Mouse (Mus musculus) midbrain, embryonic 13.5 days (tissue): ENCODE measurements around the gene Pus3. TPM values are rescaled to one million over a fixed set of nuclear protein-coding genes. Genes with fewer than 3 reads are reported as not detected.

Experiments
- ATAC-seq: fragments of 200-750 bp; cut with Nextera tagmentation; 2 replicates; pipeline ENCODE4 v1.8.0; 2017; ENCODE audit warnings: mild to moderate bottlenecking, moderate TSS enrichment, moderate library complexity
- H3K27ac ChIP-seq: fragments of 300-500 bp; sonication (generic); 2 replicates; pipeline ENCODE4 v1.5.1; 2015; ENCODE audit warnings: inconsistent platforms, mild to moderate bottlenecking, moderate library complexity
- H3K27me3 ChIP-seq: fragments of 300-500 bp; sonication (generic); 2 replicates; pipeline ENCODE4 v1.6.1; 2015; ENCODE audit warnings: mild to moderate bottlenecking, inconsistent platforms
- H3K36me3 ChIP-seq: fragments of 300-500 bp; sonication (generic); 2 replicates; pipeline ENCODE4 v1.6.1; 2015; ENCODE audit warnings: mild to moderate bottlenecking, inconsistent platforms
- H3K4me1 ChIP-seq: fragments of 300-500 bp; sonication (generic); replicated peaks from 2 replicates; pipeline ENCODE4 v1.6.1; 2015; ENCODE audit warnings: inconsistent platforms
- H3K4me2 ChIP-seq: fragments of 300-500 bp; sonication (generic); replicated peaks from 2 replicates; pipeline ENCODE4 v1.6.1; 2015; ENCODE audit warnings: moderate library complexity, mild to moderate bottlenecking, inconsistent platforms
- H3K4me3 ChIP-seq: fragments of 300-500 bp; sonication (generic); replicated peaks from 2 replicates; pipeline ENCODE4 v1.5.1; 2015; ENCODE audit warnings: mild to moderate bottlenecking, inconsistent platforms
- H3K9ac ChIP-seq: fragments of 300-500 bp; sonication (generic); replicated peaks from 2 replicates; pipeline ENCODE4 v1.6.1; 2015; ENCODE audit warnings: mild to moderate bottlenecking, inconsistent platforms
- H3K9me3 ChIP-seq: fragments of 300-500 bp; sonication (generic); 2 replicates; pipeline ENCODE4 v1.6.1; 2016; ENCODE audit warnings: mild to moderate bottlenecking, inconsistent platforms
- WGBS: fragments of 180-500 bp; shearing (Covaris S2); methylation state at CpG from one replicate; pipeline ENCODE4 v1.1.7; 2015; 5-methylcytosine and 5-hydroxymethylcytosine counted together
- polyA plus RNA-seq: library from polyadenylated mRNA; unstranded; fragments of >200 nt; fragmentation: Nextera tagmentation; extraction: Ambion mirVana; gene quantifications from 2 replicates; pipeline ENCODE4 v1.2.1, GENCODE M21; 2015

Pus3 gene
- polyA plus RNA-seq, 1 experiment from 2014 or later: 19.5 TPM

- Histone ChIP-seq H3K9me3 (no peaks in the 10 kb centered on the region), H3K4me1 (no peaks in the 10 kb centered on the region), H3K4me2 (no peak overlapping the region), H3K4me3 (no peak overlapping the region), H3K27me3 (no peaks in the 10 kb centered on the region), H3K9ac (no peak overlapping the region), H3K36me3 (no peaks in the 10 kb centered on the region), H3K27ac (no peak overlapping the region)
- 40% methylated on average over 1 of the region's 1 CpGs for WGBS
- no peak for ATAC-seq
These were observed 28.6 kb upstream of the Pus3 start for GRCm38 (mm10) chr9:35529796-35530195.

- H3K4me2 ChIP-seq: no peak overlapping the region
- no peak for ATAC-seq
- no peaks in the 10 kb centered on the region for H3K36me3 ChIP-seq
- WGBS: 79% methylated on average over 9 of the region's 9 CpGs
- no peaks in the 10 kb centered on the region for H3K27me3 ChIP-seq
- no peaks in the 10 kb centered on the region for H3K4me1 ChIP-seq
- no peak overlapping the region for H3K27ac ChIP-seq
- H3K9me3 ChIP-seq: no peaks in the 10 kb centered on the region
- no peak overlapping the region for H3K4me3 ChIP-seq
- H3K9ac ChIP-seq: no peak overlapping the region
These were observed 25.1 kb upstream of the Pus3 start for GRCm38 (mm10) chr9:35533266-35533665.

GRCm38 (mm10) chr9:35535110-35535509 is 23.3 kb upstream of the Pus3 start:
- 2% methylated on average over 2 of the region's 2 CpGs for WGBS
- Histone ChIP-seq H3K27me3 (no peaks in the 10 kb centered on the region), H3K9me3 (no peaks in the 10 kb centered on the region), H3K4me3 (no peak overlapping the region), H3K9ac (no peak overlapping the region), H3K4me2 (no peak overlapping the region), H3K27ac (no peak overlapping the region), H3K36me3 (0 out of 2 replicates have a peak, but pooled peaks cover 3% of the 10 kb centered on the region), H3K4me1 (no peaks in the 10 kb centered on the region)
- ATAC-seq: peak; percentile 94

GRCm38 (mm10) chr9:35535876-35536275 is 22.5 kb upstream of the Pus3 start:
- 78% methylated on average over 4 of the region's 4 CpGs for WGBS
- ATAC-seq: no peak
- H3K27me3 ChIP-seq: no peaks in the 10 kb centered on the region
- H3K4me1 ChIP-seq: no peaks in the 10 kb centered on the region
- H3K4me2 ChIP-seq: no peak overlapping the region
- no peaks in the 10 kb centered on the region for H3K9me3 ChIP-seq
- 0 out of 2 replicates have a peak, but pooled peaks cover 3% of the 10 kb centered on the region for H3K36me3 ChIP-seq
- H3K4me3 ChIP-seq: no peak overlapping the region
- no peak overlapping the region for H3K27ac ChIP-seq
- no peak overlapping the region for H3K9ac ChIP-seq

GRCm38 (mm10) chr9:35539001-35539750 is 19.2 kb upstream of the Pus3 start:
- no peaks in the 10 kb centered on the region for H3K9me3 ChIP-seq
- WGBS: 77% methylated on average over 13 of the region's 13 CpGs
- 0 out of 2 replicates have a peak overlapping the region, but pooled peaks have one; percentile 25 for H3K9ac ChIP-seq
- H3K4me1 ChIP-seq: no peaks in the 10 kb centered on the region
- H3K36me3 ChIP-seq: peaks cover 19% of the 10 kb centered on the region; the same call in 1 of the 2 replicates
- H3K4me2 ChIP-seq: no peak overlapping the region
- no peak overlapping the region for H3K27ac ChIP-seq
- no peaks in the 10 kb centered on the region for H3K27me3 ChIP-seq
- H3K4me3 ChIP-seq: no peak overlapping the region
- no peak for ATAC-seq

GRCm38 (mm10) chr9:35541024-35541423 is 17.4 kb upstream of the Pus3 start:
- H3K9me3 ChIP-seq: no peaks in the 10 kb centered on the region
- WGBS: 87% methylated on average over 5 of the region's 5 CpGs
- ATAC-seq: no peak

GRCm38 (mm10) chr9:35541488-35541887 is 16.9 kb upstream of the Pus3 start:
- H3K4me2 ChIP-seq: no peak overlapping the region
- H3K36me3 ChIP-seq: peaks cover 40% of the 10 kb centered on the region
- no peak overlapping the region for H3K27ac ChIP-seq
- no peak overlapping the region for H3K9ac ChIP-seq
- no peak overlapping the region for H3K4me3 ChIP-seq
- ATAC-seq: peak; percentile 85
- no peaks in the 10 kb centered on the region for H3K4me1 ChIP-seq
- WGBS: 7% methylated on average over 6 of the region's 6 CpGs
- H3K27me3 ChIP-seq: 0 out of 2 replicates have a peak, but pooled peaks cover 2% of the 10 kb centered on the region
- H3K9me3 ChIP-seq: no peaks in the 10 kb centered on the region

More at GRCm38 (mm10) chr9:35541024-35541423, 17.4 kb upstream of the Pus3 start:
- Histone ChIP-seq H3K36me3 (peaks cover 37% of the 10 kb centered on the region), H3K4me1 (no peaks in the 10 kb centered on the region), H3K4me3 (no peak overlapping the region), H3K27me3 (0 out of 2 replicates have a peak, but pooled peaks cover 2% of the 10 kb centered on the region), H3K27ac (no peak overlapping the region), H3K4me2 (no peak overlapping the region), H3K9ac (no peak overlapping the region)

- no peaks in the 10 kb centered on the region for H3K9me3 ChIP-seq
- 77% methylated on average over 6 of the region's 6 CpGs for WGBS
- no peak for ATAC-seq
- 0 out of 2 replicates have a peak, but pooled peaks cover 2% of the 10 kb centered on the region for H3K27me3 ChIP-seq
- no peak overlapping the region for H3K4me2 ChIP-seq
- H3K27ac ChIP-seq: no peak overlapping the region
- no peak overlapping the region for H3K4me3 ChIP-seq
- peaks cover 44% of the 10 kb centered on the region for H3K36me3 ChIP-seq
- no peak overlapping the region for H3K9ac ChIP-seq
- no peaks in the 10 kb centered on the region for H3K4me1 ChIP-seq
These were observed 16.5 kb upstream of the Pus3 start for GRCm38 (mm10) chr9:35541941-35542340.

- ATAC-seq: no peak
- H3K4me2 ChIP-seq: no peak overlapping the region
- H3K36me3 ChIP-seq: peaks cover 49% of the 10 kb centered on the region
These were observed 15.1 kb upstream of the Pus3 start for GRCm38 (mm10) chr9:35543099-35543860.

GRCm38 (mm10) chr9:35544666-35545065 is 13.7 kb upstream of the Pus3 start:
- no peaks in the 10 kb centered on the region for H3K9me3 ChIP-seq
- no peak overlapping the region for H3K27ac ChIP-seq
- no peak overlapping the region for H3K9ac ChIP-seq
- peaks cover 51% of the 10 kb centered on the region for H3K36me3 ChIP-seq
- no peak for ATAC-seq
- no peak overlapping the region for H3K4me2 ChIP-seq
- 82% methylated on average over 2 of the region's 2 CpGs for WGBS
- no peaks in the 10 kb centered on the region for H3K4me1 ChIP-seq
- no peak overlapping the region for H3K4me3 ChIP-seq
- 0 out of 2 replicates have a peak, but pooled peaks cover 2% of the 10 kb centered on the region for H3K27me3 ChIP-seq

More at GRCm38 (mm10) chr9:35543099-35543860, 15.1 kb upstream of the Pus3 start:
- WGBS: 73% methylated on average over 14 of the region's 14 CpGs
- no peak overlapping the region for H3K9ac ChIP-seq
- H3K4me3 ChIP-seq: no peak overlapping the region
- no peak overlapping the region for H3K27ac ChIP-seq
- 0 out of 2 replicates have a peak, but pooled peaks cover 2% of the 10 kb centered on the region for H3K27me3 ChIP-seq
- H3K9me3 ChIP-seq: no peaks in the 10 kb centered on the region
- H3K4me1 ChIP-seq: no peaks in the 10 kb centered on the region

- no peak overlapping the region for H3K9ac ChIP-seq
- ATAC-seq: no peak
- H3K36me3 ChIP-seq: peaks cover 50% of the 10 kb centered on the region
- no peak overlapping the region for H3K4me2 ChIP-seq
- no peaks in the 10 kb centered on the region for H3K4me1 ChIP-seq
- no peaks in the 10 kb centered on the region for H3K9me3 ChIP-seq
- 0 out of 2 replicates have a peak, but pooled peaks cover 2% of the 10 kb centered on the region for H3K27me3 ChIP-seq
- no peak overlapping the region for H3K4me3 ChIP-seq
- no peak overlapping the region for H3K27ac ChIP-seq
- 76% methylated on average over 12 of the region's 12 CpGs for WGBS
These were observed 12.7 kb upstream of the Pus3 start for GRCm38 (mm10) chr9:35545704-35546103.

GRCm38 (mm10) chr9:35546745-35547144 is 11.7 kb upstream of the Pus3 start:
- no peaks in the 10 kb centered on the region for H3K4me1 ChIP-seq
- H3K36me3 ChIP-seq: peaks cover 55% of the 10 kb centered on the region
- no peak for ATAC-seq
- no peak overlapping the region for H3K9ac ChIP-seq
- no peak overlapping the region for H3K27ac ChIP-seq
- H3K4me3 ChIP-seq: no peak overlapping the region
- 0 out of 2 replicates have a peak, but pooled peaks cover 2% of the 10 kb centered on the region for H3K27me3 ChIP-seq
- no peaks in the 10 kb centered on the region for H3K9me3 ChIP-seq
- no peak overlapping the region for H3K4me2 ChIP-seq
- 85% methylated on average over 9 of the region's 9 CpGs for WGBS
